Mouse (Mus musculus): ENCODE results near the gene Ccl25. TPM values are rescaled to one million over a fixed set of nuclear protein-coding genes. Genes with fewer than 3 reads are reported as not detected.

The Ccl25 gene
- 13.1 TPM for polyA plus RNA-seq (2014; fragmentation: Illumina TruSeq; extraction: RNeasy Lipid Tissue Mini Kit (QIAGEN cat#74804); ENCODE audit: low read depth, low replicate concordance)

DNA sequence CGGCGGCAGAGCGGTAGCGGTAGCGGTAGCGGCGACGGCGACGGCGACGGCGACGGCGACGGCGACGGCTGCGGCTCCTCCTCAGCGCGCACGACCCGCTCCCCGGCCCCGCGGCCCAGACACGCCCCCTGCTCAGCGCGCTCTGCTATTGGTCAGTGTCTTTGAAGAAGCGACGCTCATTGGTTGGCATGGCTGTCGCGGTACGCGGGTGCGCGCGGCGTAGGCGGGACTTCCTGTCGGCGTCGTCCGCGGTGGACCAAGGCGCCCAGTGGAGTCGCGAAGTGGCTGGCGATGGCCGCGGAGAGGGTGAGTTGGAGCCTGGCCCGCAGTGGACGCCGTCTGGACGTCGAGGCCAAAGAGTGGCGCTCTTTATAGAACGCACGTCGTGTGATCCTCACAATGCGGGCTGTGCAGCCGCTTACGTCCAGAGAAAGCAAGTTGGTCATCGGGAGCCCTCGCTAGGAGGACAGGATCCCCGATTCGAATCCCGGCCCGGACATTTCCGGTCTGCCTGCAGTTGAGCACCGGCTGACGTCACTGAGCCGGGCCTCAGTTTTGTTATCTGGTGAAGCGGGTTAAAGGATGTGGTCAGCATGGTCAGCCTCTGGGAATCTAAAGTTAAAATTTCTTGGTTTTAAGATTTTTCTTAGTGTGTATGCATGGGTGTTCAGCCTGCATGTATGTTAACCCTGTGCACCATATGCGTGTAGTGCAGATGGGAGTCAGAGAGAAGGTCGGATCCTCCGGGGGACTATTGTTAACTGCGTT lies at the start of gene Ccl25, which contains the start of gene Elavl1:
Gene Ccl25, plus strand, starts transcription at position 228 of the 768 bp plus-strand sequence.
Gene Elavl1, minus strand, starts transcription at position 431 of the 768 bp plus-strand sequence.

DNA sequence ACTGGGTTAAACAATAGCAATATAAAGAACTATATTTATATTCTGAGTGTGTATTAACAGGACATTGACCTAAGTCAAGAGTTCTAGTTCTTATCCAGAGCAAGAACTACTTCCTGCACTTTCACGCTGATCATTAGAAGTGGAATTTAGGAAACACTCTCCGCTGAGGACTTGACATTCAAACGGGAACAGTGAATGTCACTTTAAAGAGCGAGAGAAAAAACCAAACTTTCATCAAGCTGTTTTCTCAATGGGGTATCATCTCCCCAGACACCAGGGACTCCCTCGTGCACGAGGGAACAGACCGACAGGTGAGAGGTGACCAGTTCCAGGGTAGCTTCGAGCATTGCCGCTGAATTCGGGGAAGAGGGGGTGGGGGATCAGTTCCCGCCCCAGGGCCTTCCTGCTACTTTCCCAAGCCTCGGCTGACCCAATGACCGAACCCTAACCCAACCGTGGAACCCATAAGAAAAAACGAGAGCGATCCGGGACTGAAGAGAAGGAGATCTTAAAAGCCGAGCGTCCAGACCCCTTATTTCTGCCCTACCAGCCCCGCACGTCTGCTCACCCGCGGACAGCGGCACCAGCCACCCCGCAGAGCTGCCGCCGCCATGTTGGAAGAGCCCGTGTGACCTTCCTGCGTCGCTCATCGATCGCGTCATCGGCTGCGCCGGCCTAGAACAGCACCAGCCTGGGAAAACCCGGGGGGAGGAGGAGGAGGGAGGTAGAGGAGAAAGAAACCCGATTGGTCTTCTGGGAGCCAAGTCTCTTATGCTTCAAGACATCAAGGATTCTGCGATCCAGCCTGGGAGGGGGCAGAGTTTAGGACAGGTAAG lies 49.5 kb upstream of the Ccl25 start, which contains the start of gene Timm44:
Gene Timm44, minus strand, starts transcription at position 639 of the 836 bp plus-strand sequence.

Other genes starting within 250 kb of the Ccl25 start
- gene Cd209f, start 219.4 kb upstream of the Ccl25 start, polyA plus RNA-seq (2014; fragmentation: Illumina TruSeq; extraction: RNeasy Lipid Tissue Mini Kit (QIAGEN cat#74804); ENCODE audit: low read depth, low replicate concordance), result not detected
- not detected for gene Cd209g, start 191.1 kb upstream of the Ccl25 start, polyA plus RNA-seq (2014; fragmentation: Illumina TruSeq; extraction: RNeasy Lipid Tissue Mini Kit (QIAGEN cat#74804); ENCODE audit: low read depth, low replicate concordance)
- gene Evi5l, start 158.6 kb upstream of the Ccl25 start, polyA plus RNA-seq (2014; fragmentation: Illumina TruSeq; extraction: RNeasy Lipid Tissue Mini Kit (QIAGEN cat#74804); ENCODE audit: low read depth, low replicate concordance), result 1.2 TPM
- not detected for gene Prr36, start 107.8 kb upstream of the Ccl25 start, polyA plus RNA-seq (2014; fragmentation: Illumina TruSeq; extraction: RNeasy Lipid Tissue Mini Kit (QIAGEN cat#74804); ENCODE audit: low read depth, low replicate concordance)
- gene Lrrc8e, start 98.4 kb upstream of the Ccl25 start, polyA plus RNA-seq (2014; fragmentation: Illumina TruSeq; extraction: RNeasy Lipid Tissue Mini Kit (QIAGEN cat#74804); ENCODE audit: low read depth, low replicate concordance), result 0.13 TPM
- gene Map2k7, start 86.5 kb upstream of the Ccl25 start, polyA plus RNA-seq (2014; fragmentation: Illumina TruSeq; extraction: RNeasy Lipid Tissue Mini Kit (QIAGEN cat#74804); ENCODE audit: low read depth, low replicate concordance), result 4.9 TPM
- not detected for gene Gm49320, start 86.3 kb upstream of the Ccl25 start, polyA plus RNA-seq (2014; fragmentation: Illumina TruSeq; extraction: RNeasy Lipid Tissue Mini Kit (QIAGEN cat#74804); ENCODE audit: low read depth, low replicate concordance)
- gene Tgfbr3l, start 77.0 kb upstream of the Ccl25 start, polyA plus RNA-seq (2014; fragmentation: Illumina TruSeq; extraction: RNeasy Lipid Tissue Mini Kit (QIAGEN cat#74804); ENCODE audit: low read depth, low replicate concordance), result 7.4 TPM
- gene Snapc2, start 72.1 kb upstream of the Ccl25 start, polyA plus RNA-seq (2014; fragmentation: Illumina TruSeq; extraction: RNeasy Lipid Tissue Mini Kit (QIAGEN cat#74804); ENCODE audit: low read depth, low replicate concordance), result 3.2 TPM
- not detected for gene Ctxn1, start 65.9 kb upstream of the Ccl25 start, polyA plus RNA-seq (2014; fragmentation: Illumina TruSeq; extraction: RNeasy Lipid Tissue Mini Kit (QIAGEN cat#74804); ENCODE audit: low read depth, low replicate concordance)
- 74.0 TPM for gene Timm44, start 49.3 kb upstream of the Ccl25 start, polyA plus RNA-seq (2014; fragmentation: Illumina TruSeq; extraction: RNeasy Lipid Tissue Mini Kit (QIAGEN cat#74804); ENCODE audit: low read depth, low replicate concordance)
- 31.0 TPM for gene Elavl1, start 203 bp downstream of the Ccl25 start, polyA plus RNA-seq (2014; fragmentation: Illumina TruSeq; extraction: RNeasy Lipid Tissue Mini Kit (QIAGEN cat#74804); ENCODE audit: low read depth, low replicate concordance)
- gene Cers4, start 167.8 kb downstream of the Ccl25 start, polyA plus RNA-seq (2014; fragmentation: Illumina TruSeq; extraction: RNeasy Lipid Tissue Mini Kit (QIAGEN cat#74804); ENCODE audit: low read depth, low replicate concordance), result 1.6 TPM

All from liver, adult 10 weeks (tissue).